Mouse (Mus musculus): ENCODE measurements at regions not wholly inside any gene's neighbourhood (a gene's known extent, or its start where the extent isn't known, plus 50 kb on each side); places are given as distances from the start of the nearest gene placed in this dataset.

- Histone ChIP-seq H3K27ac (ENCODE audit: insufficient read depth, low read length) (no peak overlapping the region), H3K36me3 (ENCODE audit: control insufficient read depth, insufficient read depth, low read length, poor library complexity, severe bottlenecking) (no peaks in the 10 kb centered on the region), H3K9me3 (replicated peaks; ENCODE audit: control insufficient read depth, insufficient read depth, low read length, poor library complexity, severe bottlenecking) (peaks cover 4% of the 10 kb centered on the region; the same call in 1 of the 2 replicates), H3K27me3 (ENCODE audit: control insufficient read depth, insufficient read depth, low read length, poor library complexity, severe bottlenecking) (no peaks in the 10 kb centered on the region), H3K4me3 (ENCODE audit: low read depth, low read length) (no peak overlapping the region), H3K4me1 (ENCODE audit: control insufficient read depth, insufficient read depth, low read length) (no peaks in the 10 kb centered on the region), H3K9ac (ENCODE audit: low read depth, poor library complexity, severe bottlenecking) (no peak overlapping the region)
- TF ChIP-seq EP300 (IDR thresholded peaks at IDR 0.05; ENCODE audit: insufficient read depth, low read depth, low read length), result no peak
- no peak for TF ChIP-seq CTCF (IDR thresholded peaks at IDR 0.05; ENCODE audit: low read depth, low read length)
- TF ChIP-seq POLR2A (IDR thresholded peaks at IDR 0.05; ENCODE audit: insufficient read depth, low read length), result no peak
These were observed 192.2 kb downstream of the Lmo4 start for GRCm38 (mm10) chr3:144012820-144013219.

GRCm38 (mm10) chr3:144012173-144012572, 192.8 kb downstream of the Lmo4 start:
- Histone ChIP-seq H3K36me3 (ENCODE audit: control insufficient read depth, insufficient read depth, low read length, poor library complexity, severe bottlenecking) (no peaks in the 10 kb centered on the region), H3K9ac (ENCODE audit: low read depth, poor library complexity, severe bottlenecking) (no peak overlapping the region), H3K27me3 (ENCODE audit: control insufficient read depth, insufficient read depth, low read length, poor library complexity, severe bottlenecking) (no peaks in the 10 kb centered on the region), H3K9me3 (replicated peaks; ENCODE audit: control insufficient read depth, insufficient read depth, low read length, poor library complexity, severe bottlenecking) (peaks cover 3% of the 10 kb centered on the region; the same call in 1 of the 2 replicates), H3K4me3 (ENCODE audit: low read depth, low read length) (no peak overlapping the region), H3K4me1 (ENCODE audit: control insufficient read depth, insufficient read depth, low read length) (no peaks in the 10 kb centered on the region), H3K27ac (ENCODE audit: insufficient read depth, low read length) (no peak overlapping the region)
- TF ChIP-seq CTCF (IDR thresholded peaks at IDR 0.05; ENCODE audit: low read depth, low read length) (no peak), POLR2A (IDR thresholded peaks at IDR 0.05; ENCODE audit: insufficient read depth, low read length) (no peak), EP300 (IDR thresholded peaks at IDR 0.05; ENCODE audit: insufficient read depth, low read depth, low read length) (no peak)

- Histone ChIP-seq H3K4me3 (ENCODE audit: low read depth, low read length) (no peak overlapping the region), H3K4me1 (ENCODE audit: control insufficient read depth, insufficient read depth, low read length) (no peaks in the 10 kb centered on the region), H3K9me3 (replicated peaks; ENCODE audit: control insufficient read depth, insufficient read depth, low read length, poor library complexity, severe bottlenecking) (no peaks in the 10 kb centered on the region), H3K27me3 (ENCODE audit: control insufficient read depth, insufficient read depth, low read length, poor library complexity, severe bottlenecking) (no peaks in the 10 kb centered on the region), H3K9ac (ENCODE audit: low read depth, poor library complexity, severe bottlenecking) (no peak overlapping the region), H3K27ac (ENCODE audit: insufficient read depth, low read length) (no peak overlapping the region), H3K36me3 (ENCODE audit: control insufficient read depth, insufficient read depth, low read length, poor library complexity, severe bottlenecking) (no peaks in the 10 kb centered on the region)
- no peak for TF ChIP-seq EP300 (IDR thresholded peaks at IDR 0.05; ENCODE audit: insufficient read depth, low read depth, low read length)
- TF ChIP-seq CTCF (IDR thresholded peaks at IDR 0.05; ENCODE audit: low read depth, low read length), result no peak
- no peak for TF ChIP-seq POLR2A (IDR thresholded peaks at IDR 0.05; ENCODE audit: insufficient read depth, low read length)
These were observed 193.5 kb downstream of the Lmo4 start for GRCm38 (mm10) chr3:144011456-144012025.

GRCm38 (mm10) chr3:144010558-144010957, 194.5 kb downstream of the Lmo4 start:
- Histone ChIP-seq H3K9ac (ENCODE audit: low read depth, poor library complexity, severe bottlenecking) (no peak overlapping the region), H3K27me3 (ENCODE audit: control insufficient read depth, insufficient read depth, low read length, poor library complexity, severe bottlenecking) (no peaks in the 10 kb centered on the region), H3K36me3 (ENCODE audit: control insufficient read depth, insufficient read depth, low read length, poor library complexity, severe bottlenecking) (no peaks in the 10 kb centered on the region), H3K27ac (ENCODE audit: insufficient read depth, low read length) (no peak overlapping the region), H3K9me3 (replicated peaks; ENCODE audit: control insufficient read depth, insufficient read depth, low read length, poor library complexity, severe bottlenecking) (no peaks in the 10 kb centered on the region), H3K4me1 (ENCODE audit: control insufficient read depth, insufficient read depth, low read length) (no peaks in the 10 kb centered on the region), H3K4me3 (ENCODE audit: low read depth, low read length) (no peak overlapping the region)
- TF ChIP-seq EP300 (IDR thresholded peaks at IDR 0.05; ENCODE audit: insufficient read depth, low read depth, low read length) (no peak), CTCF (IDR thresholded peaks at IDR 0.05; ENCODE audit: low read depth, low read length) (no peak), POLR2A (IDR thresholded peaks at IDR 0.05; ENCODE audit: insufficient read depth, low read length) (no peak)

- H3K4me1 ChIP-seq (ENCODE audit: control insufficient read depth, insufficient read depth, low read length), result no peaks in the 10 kb centered on the region
- no peaks in the 10 kb centered on the region for H3K27me3 ChIP-seq (ENCODE audit: control insufficient read depth, insufficient read depth, low read length, poor library complexity, severe bottlenecking)
- no peaks in the 10 kb centered on the region for H3K9me3 ChIP-seq (replicated peaks; ENCODE audit: control insufficient read depth, insufficient read depth, low read length, poor library complexity, severe bottlenecking)
- no peak overlapping the region for H3K27ac ChIP-seq (ENCODE audit: insufficient read depth, low read length)
- H3K9ac ChIP-seq (ENCODE audit: low read depth, poor library complexity, severe bottlenecking), result no peak overlapping the region
- no peak overlapping the region for H3K4me3 ChIP-seq (ENCODE audit: low read depth, low read length)
- TF ChIP-seq EP300 (IDR thresholded peaks at IDR 0.05; ENCODE audit: insufficient read depth, low read depth, low read length) (no peak), POLR2A (IDR thresholded peaks at IDR 0.05; ENCODE audit: insufficient read depth, low read length) (no peak), CTCF (IDR thresholded peaks at IDR 0.05; ENCODE audit: low read depth, low read length) (no peak)
- H3K36me3 ChIP-seq (ENCODE audit: control insufficient read depth, insufficient read depth, low read length, poor library complexity, severe bottlenecking), result no peaks in the 10 kb centered on the region
These were observed 197.9 kb downstream of the Lmo4 start for GRCm38 (mm10) chr3:144007111-144007619.

GRCm38 (mm10) chr3:143997909-143998308, 207.1 kb downstream of the Lmo4 start:
- Histone ChIP-seq H3K27me3 (ENCODE audit: control insufficient read depth, insufficient read depth, low read length, poor library complexity, severe bottlenecking) (no peaks in the 10 kb centered on the region), H3K36me3 (ENCODE audit: control insufficient read depth, insufficient read depth, low read length, poor library complexity, severe bottlenecking) (no peaks in the 10 kb centered on the region), H3K27ac (ENCODE audit: insufficient read depth, low read length) (no peak overlapping the region), H3K9ac (ENCODE audit: low read depth, poor library complexity, severe bottlenecking) (no peak overlapping the region), H3K9me3 (replicated peaks; ENCODE audit: control insufficient read depth, insufficient read depth, low read length, poor library complexity, severe bottlenecking) (no peaks in the 10 kb centered on the region), H3K4me3 (ENCODE audit: low read depth, low read length) (no peak overlapping the region), H3K4me1 (ENCODE audit: control insufficient read depth, insufficient read depth, low read length) (no peaks in the 10 kb centered on the region)
- TF ChIP-seq POLR2A (IDR thresholded peaks at IDR 0.05; ENCODE audit: insufficient read depth, low read length) (no peak), CTCF (IDR thresholded peaks at IDR 0.05; ENCODE audit: low read depth, low read length) (no peak), EP300 (IDR thresholded peaks at IDR 0.05; ENCODE audit: insufficient read depth, low read depth, low read length) (no peak)
